Mouse (Mus musculus) pancreas, adult 10 weeks (tissue): ENCODE data around the gene Gm21964. TPM values are rescaled to one million over a fixed set of nuclear protein-coding genes. Genes with fewer than 3 reads are reported as not detected.

Experiments
- polyA plus RNA-seq: library from polyadenylated mRNA; stranded (reverse); fragments of 350-450 nt; fragmentation: Illumina TruSeq; extraction: RNeasy Lipid Tissue Mini Kit (QIAGEN cat#74804); gene quantifications from one replicate; pipeline ENCODE4 v1.2.3, GENCODE M21; 2015; ENCODE audit warnings: low read depth, low replicate concordance; ENCODE audit not compliant: insufficient read depth

The Gm21964 gene
- not detected for polyA plus RNA-seq

DNA sequence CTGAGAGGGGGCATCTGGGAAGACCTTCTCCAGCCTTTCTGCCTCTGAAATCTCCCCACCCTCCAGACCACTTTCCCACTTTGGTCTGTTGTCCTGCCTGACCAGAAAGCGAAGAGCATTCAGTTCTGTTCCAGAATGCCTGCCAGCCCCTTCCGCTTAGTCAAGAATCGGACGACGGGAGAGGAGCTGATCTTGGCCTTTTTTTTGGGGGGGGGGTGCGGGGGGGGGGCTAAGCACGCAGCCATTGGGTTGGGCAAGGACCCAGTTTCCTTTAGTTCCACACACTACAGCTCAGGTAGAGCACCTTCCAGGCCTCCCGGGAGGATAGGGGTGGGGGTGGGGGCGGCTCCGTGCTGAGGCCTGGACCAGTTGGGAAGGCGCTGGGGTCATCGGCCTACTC lies at the start of gene Gm21964:
Gene Gm21964, plus strand, starts transcription at position 301 of the 400 bp plus-strand sequence.

DNA sequence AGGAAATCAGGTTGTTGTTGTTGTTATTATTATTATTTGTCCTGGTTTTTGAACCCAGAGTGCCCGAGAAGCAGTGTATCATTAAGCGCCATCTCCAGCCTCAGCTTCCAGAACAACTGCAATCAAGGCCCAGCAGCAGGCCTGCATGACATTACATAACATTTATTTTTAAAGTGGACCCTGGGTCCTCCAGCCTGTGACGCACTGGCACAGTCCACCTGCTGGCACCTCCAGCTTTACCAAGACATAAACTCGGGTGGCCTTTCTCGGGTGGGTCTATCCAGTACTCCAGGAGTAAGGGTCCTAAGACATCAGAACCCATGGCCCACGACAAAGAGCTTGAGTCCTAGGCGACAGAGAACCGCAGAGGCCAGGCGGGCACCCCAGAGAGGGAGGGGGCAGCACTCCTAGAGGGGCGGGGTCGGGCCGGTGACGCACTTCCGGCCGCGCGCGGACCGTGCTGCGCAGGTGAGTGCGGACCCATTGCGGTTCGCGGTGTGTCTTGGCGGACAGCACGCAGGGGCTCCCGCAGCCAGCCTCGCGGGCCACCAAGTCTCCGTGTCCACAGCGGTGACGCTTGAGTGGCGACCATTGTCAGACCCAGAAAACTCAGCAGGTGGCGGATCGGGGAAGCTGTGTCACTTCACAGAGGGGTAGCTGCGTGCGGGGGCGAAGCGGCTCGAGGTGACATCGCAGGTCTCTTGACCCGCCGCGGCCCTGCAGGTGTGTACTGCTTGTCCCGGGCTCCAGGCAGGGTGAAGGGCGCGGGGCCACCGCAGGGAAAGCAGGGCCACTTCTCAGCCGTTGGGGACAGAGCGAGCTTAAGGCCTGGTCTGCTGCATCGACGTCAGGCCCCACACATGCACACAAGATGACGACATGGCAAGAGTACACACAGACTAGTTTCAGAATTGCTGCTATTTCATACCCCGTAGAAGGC lies 21.5 kb upstream of the Gm21964 start, which contains the start of gene Zfp612:
Gene Zfp612, plus strand, starts transcription at position 465 of the 940 bp plus-strand sequence.

DNA sequence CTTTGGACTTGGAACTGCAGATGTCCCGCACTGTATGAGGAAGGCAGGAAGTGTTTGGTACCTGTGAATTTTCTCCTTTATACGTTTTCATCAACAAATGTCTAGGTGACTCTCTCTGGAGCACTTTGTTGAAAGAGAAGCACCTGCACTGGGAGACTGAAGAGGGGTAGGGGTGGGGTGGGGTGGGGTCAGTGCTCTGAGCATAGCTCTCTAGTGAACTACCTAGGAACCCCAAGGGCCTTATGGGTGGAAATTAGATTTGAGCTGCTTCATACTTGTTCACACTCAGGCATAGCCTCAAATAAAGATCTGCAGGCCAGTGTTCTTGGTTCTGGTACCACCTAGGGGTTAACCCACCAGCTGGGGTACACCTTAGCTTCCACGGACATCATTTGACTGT lies 1.6 kb downstream of the Gm21964 start, which contains the start of gene Gm17720:
Gene Gm17720, minus strand, starts transcription at position 101 of the 400 bp plus-strand sequence.

Other genes starting within 250 kb of the Gm21964 start
- gene Phlpp2, start 232.7 kb upstream of the Gm21964 start, polyA plus RNA-seq: 1.5 TPM
- 6.2 TPM for gene Marveld3, start 139.0 kb upstream of the Gm21964 start, polyA plus RNA-seq
- 1.6 TPM for gene Tat, start 110.8 kb upstream of the Gm21964 start, polyA plus RNA-seq
- gene Chst4, start 61.5 kb upstream of the Gm21964 start, polyA plus RNA-seq: 4.6 TPM
- gene Zfp612, start 21.5 kb upstream of the Gm21964 start, polyA plus RNA-seq: 3.3 TPM
- gene Gm17720, start 1.5 kb downstream of the Gm21964 start, polyA plus RNA-seq: not detected
- gene Calb2, start 67.0 kb downstream of the Gm21964 start, polyA plus RNA-seq: not detected
- 1.2 TPM for gene Cmtr2, start 114.5 kb downstream of the Gm21964 start, polyA plus RNA-seq
- not detected for gene Hydin, start 165.8 kb downstream of the Gm21964 start, polyA plus RNA-seq